Mouse (Mus musculus) spleen, postnatal 10 days (tissue): ENCODE measurements around the gene Serpinb7.
A peak's percentile ranks its signal among the peaks of the same experiment; 100 is the strongest.

Experiments
- DNase-seq, 2 experiments: peaks; one replicate each; pipeline ENCODE4 v3.0.0; 2021 to 2022; ENCODE audit warnings: low spot score in 2 of 2

Gene Serpinb7

GRCm38 (mm10) chr1:107399355-107399754, at the start of gene Serpinb7:
TSS of gene Serpinb7 (plus strand) at chr1:107399655.
- no peak for DNase-seq

GRCm38 (mm10) chr1:107350392-107350791, 49.1 kb upstream of the Serpinb7 start:
- DNase-seq = no peak

GRCm38 (mm10) chr1:107351115-107351514, 48.3 kb upstream of the Serpinb7 start:
- DNase-seq = no peak

GRCm38 (mm10) chr1:107353046-107353445, 46.4 kb upstream of the Serpinb7 start:
- no peak for DNase-seq

- DNase-seq = no peak
Measured at GRCm38 (mm10) chr1:107360898-107361297, 38.6 kb upstream of the Serpinb7 start, which contains the start of gene Serpinb11. TSS of gene Serpinb11 (plus strand) at chr1:107361198.

- DNase-seq = no peak
Measured at GRCm38 (mm10) chr1:107365973-107366372, 33.5 kb upstream of the Serpinb7 start.

GRCm38 (mm10) chr1:107368944-107369343, 30.5 kb upstream of the Serpinb7 start:
- no peak for DNase-seq

GRCm38 (mm10) chr1:107376952-107377351, 22.5 kb upstream of the Serpinb7 start:
- DNase-seq = no peak

- no peak for DNase-seq
Measured at GRCm38 (mm10) chr1:107378368-107378767, 21.1 kb upstream of the Serpinb7 start.

- no peak for DNase-seq
Measured at GRCm38 (mm10) chr1:107381491-107381890, 18.0 kb upstream of the Serpinb7 start.

- no peak for DNase-seq
Measured at GRCm38 (mm10) chr1:107382404-107382803, 17.1 kb upstream of the Serpinb7 start.

- no peak for DNase-seq
Measured at GRCm38 (mm10) chr1:107384532-107384931, 14.9 kb upstream of the Serpinb7 start.

- DNase-seq = no peak
Measured at GRCm38 (mm10) chr1:107389753-107390152, 9.7 kb upstream of the Serpinb7 start.

- DNase-seq = no peak
Measured at GRCm38 (mm10) chr1:107397481-107397880, 2.0 kb upstream of the Serpinb7 start.

GRCm38 (mm10) chr1:107402082-107402481, 2.6 kb downstream of the Serpinb7 start:
- DNase-seq = no peak

- DNase-seq = no peak
Measured at GRCm38 (mm10) chr1:107414650-107415049, 15.2 kb downstream of the Serpinb7 start.

GRCm38 (mm10) chr1:107422487-107422886, 23.0 kb downstream of the Serpinb7 start:
- no peak for DNase-seq

- no peak for DNase-seq
Measured at GRCm38 (mm10) chr1:107431253-107431652, 31.8 kb downstream of the Serpinb7 start.

GRCm38 (mm10) chr1:107435528-107435927, 36.1 kb downstream of the Serpinb7 start:
- DNase-seq = no peak

GRCm38 (mm10) chr1:107439462-107439861, 40.0 kb downstream of the Serpinb7 start:
- DNase-seq = no peak

GRCm38 (mm10) chr1:107445352-107445751, 45.9 kb downstream of the Serpinb7 start:
- no peak for DNase-seq

GRCm38 (mm10) chr1:107447228-107447931, 47.9 kb downstream of the Serpinb7 start:
- no peak for DNase-seq

- DNase-seq = no peak
Measured at GRCm38 (mm10) chr1:107479909-107480308, 80.5 kb downstream of the Serpinb7 start.

- peak; percentile 40 to 75 for DNase-seq
Measured at GRCm38 (mm10) chr1:107481452-107481851, 82.0 kb downstream of the Serpinb7 start.
